Mouse (Mus musculus) kidney, adult 2 months (tissue): Measurements from ENCODE around the gene Klhl36.

ENCODE experiments used
- CTCF ChIP-seq: fragments of 200-500 bp; conservative IDR thresholded peaks from 2 replicates; pipeline ENCODE4 v1.5.1; 2011; ENCODE audit warnings: low read depth, mild to moderate bottlenecking, control low read depth, low read length, moderate library complexity, mixed read lengths; ENCODE audit not compliant: insufficient read depth, insufficient read length
- POLR2A ChIP-seq: fragments of 200-500 bp; IDR thresholded peaks from one replicate; pipeline ENCODE4 v1.6.1; 2011; ENCODE audit warnings: low read depth, low read length, control low read depth

GRCm38 (mm10) chr8:119812650-119813431 lies 49.2 kb upstream of the Klhl36 start:
- TF ChIP-seq POLR2A (no peak), CTCF (no peak)
